Mouse (Mus musculus): ENCODE measurements around the gene Ppib. TPM values are rescaled to one million over a fixed set of nuclear protein-coding genes. Genes with fewer than 3 reads are reported as not detected.

The Ppib gene
- polyA plus RNA-seq, 1 experiment, result 117 TPM

GRCm38 (mm10) chr9:66084171-66084570 is 24.1 kb downstream of the Ppib start:
- H3K27ac ChIP-seq (ENCODE audit: insufficient read depth, low read length), result no peak overlapping the region
- DNase-seq (ENCODE audit: low read depth in 1 of 2, low spot score in 2 of 2), result no peak
- no peaks in the 10 kb centered on the region for H3K4me1 ChIP-seq (ENCODE audit: control insufficient read depth, insufficient read depth, insufficient read length)
- no peak for TF ChIP-seq POLR2A (IDR thresholded peaks at IDR 0.05; ENCODE audit: low read depth, low read length)
- no peak for TF ChIP-seq CTCF (IDR thresholded peaks at IDR 0.05; ENCODE audit: extremely low read depth, insufficient read depth, insufficient read length, insufficient replicate concordance)
- peaks cover 8% of the 10 kb centered on the region; the same call in 1 of the 2 replicates for H3K36me3 ChIP-seq (ENCODE audit: control insufficient read depth, insufficient read depth, low read length)
- 90% methylated on average over 3 of the region's 3 CpGs for WGBS
- no peaks in the 10 kb centered on the region for H3K27me3 ChIP-seq (ENCODE audit: control insufficient read depth, insufficient read depth, low read length)
- no peak overlapping the region for H3K4me3 ChIP-seq (ENCODE audit: extremely low read depth, insufficient read depth, insufficient read length)

- no peak for TF ChIP-seq POLR2A (IDR thresholded peaks at IDR 0.05; ENCODE audit: low read depth, low read length)
- Histone ChIP-seq H3K36me3 (ENCODE audit: control insufficient read depth, insufficient read depth, low read length) (peaks cover 20% of the 10 kb centered on the region), H3K4me3 (ENCODE audit: extremely low read depth, insufficient read depth, insufficient read length) (no peak overlapping the region), H3K4me1 (ENCODE audit: control insufficient read depth, insufficient read depth, insufficient read length) (no peaks in the 10 kb centered on the region), H3K27me3 (ENCODE audit: control insufficient read depth, insufficient read depth, low read length) (no peaks in the 10 kb centered on the region), H3K27ac (ENCODE audit: insufficient read depth, low read length) (no peak overlapping the region)
- WGBS, result 95% methylated on average over 7 of the region's 7 CpGs
- no peak for DNase-seq (ENCODE audit: low read depth in 1 of 2, low spot score in 2 of 2)
These were observed 27.0 kb downstream of the Ppib start for GRCm38 (mm10) chr9:66087062-66087461.

- 67% methylated on average over 4 of the region's 4 CpGs for WGBS
- no peak overlapping the region for H3K4me3 ChIP-seq (ENCODE audit: extremely low read depth, insufficient read depth, insufficient read length)
- no peaks in the 10 kb centered on the region for H3K27me3 ChIP-seq (ENCODE audit: control insufficient read depth, insufficient read depth, low read length)
- no peaks in the 10 kb centered on the region for H3K4me1 ChIP-seq (ENCODE audit: control insufficient read depth, insufficient read depth, insufficient read length)
- H3K36me3 ChIP-seq (ENCODE audit: control insufficient read depth, insufficient read depth, low read length), result peaks cover 32% of the 10 kb centered on the region
- TF ChIP-seq CTCF (IDR thresholded peaks at IDR 0.05; ENCODE audit: extremely low read depth, insufficient read depth, insufficient read length, insufficient replicate concordance), result peak; percentile 48; the same call in 1 of the 2 replicates
- TF ChIP-seq POLR2A (IDR thresholded peaks at IDR 0.05; ENCODE audit: low read depth, low read length), result no peak
- H3K27ac ChIP-seq (ENCODE audit: insufficient read depth, low read length), result no peak overlapping the region
- peak in 1 of 2 experiments; percentile 29 for DNase-seq (ENCODE audit: low read depth in 1 of 2, low spot score in 2 of 2)
These were observed 28.4 kb downstream of the Ppib start for GRCm38 (mm10) chr9:66088411-66088810.

- no peak for TF ChIP-seq CTCF (IDR thresholded peaks at IDR 0.05; ENCODE audit: extremely low read depth, insufficient read depth, insufficient read length, insufficient replicate concordance)
- no peak for TF ChIP-seq POLR2A (IDR thresholded peaks at IDR 0.05; ENCODE audit: low read depth, low read length)
- H3K4me1 ChIP-seq (ENCODE audit: control insufficient read depth, insufficient read depth, insufficient read length), result no peaks in the 10 kb centered on the region
- peaks cover 47% of the 10 kb centered on the region for H3K36me3 ChIP-seq (ENCODE audit: control insufficient read depth, insufficient read depth, low read length)
- DNase-seq (ENCODE audit: low read depth in 1 of 2, low spot score in 2 of 2), result no peak
- 91% methylated on average over 13 of the region's 13 CpGs for WGBS
- no peak overlapping the region for H3K4me3 ChIP-seq (ENCODE audit: extremely low read depth, insufficient read depth, insufficient read length)
- H3K27ac ChIP-seq (ENCODE audit: insufficient read depth, low read length), result no peak overlapping the region
- no peaks in the 10 kb centered on the region for H3K27me3 ChIP-seq (ENCODE audit: control insufficient read depth, insufficient read depth, low read length)
These were observed 30.7 kb downstream of the Ppib start for GRCm38 (mm10) chr9:66090593-66091244.

- H3K27me3 ChIP-seq (ENCODE audit: control insufficient read depth, insufficient read depth, low read length), result no peaks in the 10 kb centered on the region
- no peak overlapping the region for H3K4me3 ChIP-seq (ENCODE audit: extremely low read depth, insufficient read depth, insufficient read length)
- no peak for DNase-seq (ENCODE audit: low read depth in 1 of 2, low spot score in 2 of 2)
These were observed 31.6 kb downstream of the Ppib start for GRCm38 (mm10) chr9:66091327-66092231.

GRCm38 (mm10) chr9:66092664-66093063 is 32.6 kb downstream of the Ppib start:
- 85% methylated on average over 2 of the region's 2 CpGs for WGBS
- no peak for DNase-seq (ENCODE audit: low read depth in 1 of 2, low spot score in 2 of 2)
- no peak overlapping the region for H3K4me3 ChIP-seq (ENCODE audit: extremely low read depth, insufficient read depth, insufficient read length)
- no peaks in the 10 kb centered on the region for H3K27me3 ChIP-seq (ENCODE audit: control insufficient read depth, insufficient read depth, low read length)
- peaks cover 52% of the 10 kb centered on the region for H3K36me3 ChIP-seq (ENCODE audit: control insufficient read depth, insufficient read depth, low read length)
- no peak overlapping the region for H3K27ac ChIP-seq (ENCODE audit: insufficient read depth, low read length)
- TF ChIP-seq POLR2A (IDR thresholded peaks at IDR 0.05; ENCODE audit: low read depth, low read length) (no peak), CTCF (IDR thresholded peaks at IDR 0.05; ENCODE audit: extremely low read depth, insufficient read depth, insufficient read length, insufficient replicate concordance) (no peak)
- no peaks in the 10 kb centered on the region for H3K4me1 ChIP-seq (ENCODE audit: control insufficient read depth, insufficient read depth, insufficient read length)

More at GRCm38 (mm10) chr9:66091327-66092231, 31.6 kb downstream of the Ppib start:
- no peak overlapping the region for H3K27ac ChIP-seq (ENCODE audit: insufficient read depth, low read length)
- TF ChIP-seq CTCF (IDR thresholded peaks at IDR 0.05; ENCODE audit: extremely low read depth, insufficient read depth, insufficient read length, insufficient replicate concordance) (no peak), POLR2A (IDR thresholded peaks at IDR 0.05; ENCODE audit: low read depth, low read length) (no peak)
- 91% methylated on average over 6 of the region's 6 CpGs for WGBS
- H3K4me1 ChIP-seq (ENCODE audit: control insufficient read depth, insufficient read depth, insufficient read length), result no peaks in the 10 kb centered on the region
- peaks cover 49% of the 10 kb centered on the region for H3K36me3 ChIP-seq (ENCODE audit: control insufficient read depth, insufficient read depth, low read length)
